Mouse (Mus musculus) limb, embryonic 14.5 days (tissue): ENCODE measurements at regions not wholly inside any gene's neighbourhood (a gene's known extent, or its start where the extent isn't known, plus 50 kb on each side); places are given as distances from the start of the nearest gene placed in this dataset.

Experiments used
- ATAC-seq: fragments of 200-750 bp; cut with Nextera tagmentation; 2 replicates; pipeline ENCODE4 v1.8.0; 2017; ENCODE audit warnings: low read depth, moderate number of reproducible peaks, moderate TSS enrichment; ENCODE audit not compliant: low FRiP score
- DNase-seq: peaks from one replicate; pipeline ENCODE4 v3.0.0-alpha.2; 2015; ENCODE audit warnings: low spot score
- H3K27ac ChIP-seq: fragments of 300-500 bp; sonication (generic); replicated peaks from 2 replicates; pipeline ENCODE4 v1.5.1; 2014; ENCODE audit warnings: low read depth, mild to moderate bottlenecking, low read length, moderate library complexity, mixed read lengths
- H3K27me3 ChIP-seq: fragments of 300-500 bp; sonication (generic); 2 replicates; pipeline ENCODE4 v1.6.1; 2014; ENCODE audit warnings: low read length, mixed read lengths; ENCODE audit not compliant: control insufficient read depth, insufficient read depth
- H3K36me3 ChIP-seq: fragments of 300-500 bp; sonication (generic); 2 replicates; pipeline ENCODE4 v1.6.1; 2014; ENCODE audit warnings: mild to moderate bottlenecking, low read length, moderate library complexity, mixed read lengths; ENCODE audit not compliant: control insufficient read depth, insufficient read depth
- H3K4me1 ChIP-seq: fragments of 300-500 bp; sonication (generic); 2 replicates; pipeline ENCODE4 v1.6.1; 2014; ENCODE audit warnings: antibody characterized with exemption, low read length, mixed read lengths; ENCODE audit not compliant: control insufficient read depth, insufficient read depth
- H3K4me2 ChIP-seq: fragments of 300-500 bp; sonication (generic); replicated peaks from 2 replicates; pipeline ENCODE4 v1.6.1; 2014; ENCODE audit warnings: low read depth, mild to moderate bottlenecking, low read length, moderate library complexity; ENCODE audit not compliant: severe bottlenecking
- H3K4me3 ChIP-seq: fragments of 300-500 bp; sonication (generic); replicated peaks from 2 replicates; pipeline ENCODE4 v1.5.1; 2014; ENCODE audit warnings: low read length
- H3K9ac ChIP-seq: fragments of 300-500 bp; sonication (generic); 2 replicates; pipeline ENCODE4 v1.6.1; 2014; ENCODE audit warnings: mild to moderate bottlenecking, low read depth, low read length, moderate library complexity; ENCODE audit not compliant: severe bottlenecking
- H3K9me3 ChIP-seq: fragments of 300-500 bp; sonication (generic); 2 replicates; pipeline ENCODE4 v1.6.1; 2016; ENCODE audit warnings: low read length; ENCODE audit not compliant: control insufficient read depth
- POLR2A ChIP-seq: fragments of 200-500 bp; IDR thresholded peaks from 2 replicates; pipeline ENCODE4 v1.8.0; 2012; ENCODE audit warnings: inconsistent platforms, mild to moderate bottlenecking, moderate library complexity, borderline replicate concordance; ENCODE audit not compliant: insufficient read depth, insufficient read length; ENCODE audit errors: extremely low read depth
- WGBS: fragments of 180-500 bp; shearing (Covaris S2); extraction: QIAGEN DNeasy Blood & Tissue Kit; methylation state at CpG from one replicate; pipeline ENCODE4 v1.1.7; 2014; 5-methylcytosine and 5-hydroxymethylcytosine counted together

GRCm38 (mm10) chrX:106985684-106986083 lies 65.3 kb downstream of the Lpar4 start:
- DNase-seq (no peak), ATAC-seq (no peak)
- no peak overlapping the region for H3K4me3 ChIP-seq
- H3K9me3 ChIP-seq: no peaks in the 10 kb centered on the region
- no peaks in the 10 kb centered on the region for H3K4me1 ChIP-seq
- H3K36me3 ChIP-seq: no peaks in the 10 kb centered on the region
- no peak overlapping the region for H3K4me2 ChIP-seq
- no peaks in the 10 kb centered on the region for H3K27me3 ChIP-seq
- TF ChIP-seq POLR2A: no peak
- 62% methylated on average over 1 of the region's 1 CpGs for WGBS
- H3K27ac ChIP-seq: no peak overlapping the region
- no peak overlapping the region for H3K9ac ChIP-seq

- no peaks in the 10 kb centered on the region for H3K36me3 ChIP-seq
- H3K4me1 ChIP-seq: no peaks in the 10 kb centered on the region
- H3K27ac ChIP-seq: no peak overlapping the region
- ATAC-seq (no peak; the same call in 1 of the 2 replicates), DNase-seq (peak; percentile 44)
- H3K4me3 ChIP-seq: no peak overlapping the region
- H3K9ac ChIP-seq: no peak overlapping the region
- H3K27me3 ChIP-seq: no peaks in the 10 kb centered on the region
- no peaks in the 10 kb centered on the region for H3K9me3 ChIP-seq
- 46% methylated on average over 3 of the region's 3 CpGs for WGBS
- H3K4me2 ChIP-seq: no peak overlapping the region
- no peak for TF ChIP-seq POLR2A
Observed at GRCm38 (mm10) chrX:106986794-106987193, 66.4 kb downstream of the Lpar4 start.

GRCm38 (mm10) chrX:106987779-106988178 lies 67.4 kb downstream of the Lpar4 start:
- DNase-seq (no peak), ATAC-seq (no peak)
- Histone ChIP-seq H3K4me1 (no peaks in the 10 kb centered on the region), H3K27me3 (no peaks in the 10 kb centered on the region), H3K9ac (no peak overlapping the region), H3K4me3 (no peak overlapping the region), H3K4me2 (no peak overlapping the region), H3K9me3 (no peaks in the 10 kb centered on the region), H3K36me3 (no peaks in the 10 kb centered on the region), H3K27ac (no peak overlapping the region)
- TF ChIP-seq POLR2A: no peak
- 47% methylated on average over 4 of the region's 4 CpGs for WGBS

GRCm38 (mm10) chrX:107004496-107004895 lies 83.8 kb upstream of the P2ry10 start:
- no peak for ATAC-seq
- Histone ChIP-seq H3K27me3 (no peaks in the 10 kb centered on the region), H3K4me1 (0 out of 2 replicates have a peak, but pooled peaks cover 4% of the 10 kb centered on the region), H3K4me2 (no peak overlapping the region), H3K9ac (no peak overlapping the region), H3K9me3 (no peaks in the 10 kb centered on the region), H3K27ac (no peak overlapping the region), H3K36me3 (no peaks in the 10 kb centered on the region), H3K4me3 (no peak overlapping the region)
- 75% methylated on average over 7 of the region's 7 CpGs for WGBS
- TF ChIP-seq POLR2A: no peak
- DNase-seq: no peak

GRCm38 (mm10) chrX:107008968-107009367 lies 79.3 kb upstream of the P2ry10 start:
- Histone ChIP-seq H3K27me3 (no peaks in the 10 kb centered on the region), H3K27ac (no peak overlapping the region), H3K9ac (no peak overlapping the region), H3K4me3 (no peak overlapping the region), H3K4me2 (no peak overlapping the region), H3K36me3 (no peaks in the 10 kb centered on the region), H3K9me3 (no peaks in the 10 kb centered on the region), H3K4me1 (0 out of 2 replicates have a peak, but pooled peaks cover 4% of the 10 kb centered on the region)
- DNase-seq: peak; percentile 71
- WGBS: 25% methylated on average over 4 of the region's 4 CpGs
- peak; percentile 37; the same call in 1 of the 2 replicates for ATAC-seq
- no peak for TF ChIP-seq POLR2A

- no peak for TF ChIP-seq POLR2A
Observed at GRCm38 (mm10) chrX:107012615-107013014, 75.7 kb upstream of the P2ry10 start.

More at GRCm38 (mm10) chrX:107012615-107013014, 75.7 kb upstream of the P2ry10 start:
- Histone ChIP-seq H3K4me1 (0 out of 2 replicates have a peak, but pooled peaks cover 4% of the 10 kb centered on the region), H3K9ac (no peak overlapping the region), H3K27ac (no peak overlapping the region), H3K27me3 (no peaks in the 10 kb centered on the region), H3K4me2 (no peak overlapping the region), H3K36me3 (no peaks in the 10 kb centered on the region), H3K4me3 (no peak overlapping the region), H3K9me3 (no peaks in the 10 kb centered on the region)
- DNase-seq: no peak
- WGBS: 43% methylated on average over 3 of the region's 3 CpGs
- ATAC-seq: no peak
